Comparison of ENCODE assay signal across 14 mouse cellular contexts in the genomic region with DNA sequence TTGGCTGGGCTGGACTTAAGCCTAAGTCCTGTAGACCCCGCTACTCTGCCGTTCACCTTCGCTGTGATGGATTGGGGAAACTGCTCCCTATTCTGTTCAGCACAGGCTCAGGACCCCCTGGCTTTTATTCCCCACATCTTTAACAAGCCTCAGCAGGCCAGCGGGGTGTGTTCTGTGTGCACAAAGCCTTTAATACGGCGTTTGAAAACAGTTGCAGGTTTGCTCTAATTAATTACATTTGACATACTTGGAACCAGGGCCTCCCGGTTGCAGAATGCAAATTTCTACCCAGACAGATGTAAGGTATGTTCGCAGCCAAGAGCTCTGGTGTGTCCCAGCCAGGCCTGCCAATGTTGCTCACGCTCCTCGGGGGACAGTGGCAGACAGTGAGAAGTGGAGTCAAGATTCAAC. TPM values are rescaled to one million over a fixed set of nuclear protein-coding genes. Genes with fewer than 3 reads are reported as not detected.
A peak's percentile ranks its signal among the peaks of the same experiment; 100 is the strongest.
DNase-seq lines count a peak whose midpoint lies in the region; ATAC-seq lines count a peak whose summit lies in the region.
"Had no signal": no experiment of that assay in that cellular context is flagged by ENCODE, and none has a peak within 500 bp of the region (broad histone marks: within the 10 kb centered on the region; RNA-seq: fewer than 3 reads in every experiment).

No protein-coding gene starts in this region.

- H3K9me3 ChIP-seq in heart, embryonic 10.5 days: no peaks in the 10 kb centered on the region
- H3K9me3 ChIP-seq in embryonic facial prominence, embryonic 15.5 days (replicated peaks): no peaks in the 10 kb centered on the region
- no peaks in the 10 kb centered on the region for H3K9me3 ChIP-seq in hindbrain, embryonic 15.5 days
- no peaks in the 10 kb centered on the region for H3K9me3 ChIP-seq in neural tube, embryonic 14.5 days (ENCODE audit: control insufficient read depth, low read length)
- H3K9me3 ChIP-seq: heart, embryonic 12.5 days; liver, embryonic 15.5 days had no signal

- peaks cover 5% of the 10 kb centered on the region; the same call in 1 of the 2 replicates for H3K4me1 ChIP-seq in heart, embryonic 10.5 days
- H3K4me1 ChIP-seq in embryonic facial prominence, embryonic 15.5 days: peaks cover 39% of the 10 kb centered on the region
- peaks cover 42% of the 10 kb centered on the region for H3K4me1 ChIP-seq in hindbrain, embryonic 15.5 days (replicated peaks)
- H3K4me1 ChIP-seq in neural tube, embryonic 14.5 days (ENCODE audit: control insufficient read depth, insufficient read depth, low read length): peaks cover 22% of the 10 kb centered on the region
- H3K4me1 ChIP-seq: liver, embryonic 15.5 days had no signal

- H3K27ac ChIP-seq in heart, embryonic 10.5 days: no peak overlapping the region
- 0 out of 2 replicates have a peak overlapping the region, but pooled peaks have one; percentile 34 for H3K27ac ChIP-seq in embryonic facial prominence, embryonic 15.5 days (replicated peaks)
- H3K27ac ChIP-seq in hindbrain, embryonic 15.5 days (replicated peaks): peak overlapping the region; percentile 56
- peak overlapping the region; percentile 28; the same call in 1 of the 2 replicates for H3K27ac ChIP-seq in neural tube, embryonic 14.5 days (ENCODE audit: low read depth, low read length)
- H3K27ac ChIP-seq: gastrocnemius, adult 2 months; liver, embryonic 15.5 days had no signal

- 79% methylated on average over 10 of the region's 10 CpGs for WGBS in heart, embryonic 10.5 days
- WGBS in embryonic facial prominence, embryonic 15.5 days: 26% methylated on average over 10 of the region's 10 CpGs
- 30% methylated on average over 10 of the region's 10 CpGs for WGBS in hindbrain, embryonic 15.5 days
- 24% methylated on average over 10 of the region's 10 CpGs for WGBS in neural tube, embryonic 14.5 days

- H3K4me3 ChIP-seq in heart, embryonic 10.5 days: no peak overlapping the region
- H3K4me3 ChIP-seq in embryonic facial prominence, embryonic 15.5 days (replicated peaks): no peak overlapping the region
- no peak overlapping the region for H3K4me3 ChIP-seq in hindbrain, embryonic 15.5 days
- no peak overlapping the region for H3K4me3 ChIP-seq in neural tube, embryonic 14.5 days (ENCODE audit: low read depth, low read length)
- H3K4me3 ChIP-seq: gastrocnemius, adult 2 months; heart, embryonic 12.5 days; liver, embryonic 15.5 days had no signal

- H3K9ac ChIP-seq in embryonic facial prominence, embryonic 15.5 days: no peak overlapping the region
- no peak overlapping the region for H3K9ac ChIP-seq in hindbrain, embryonic 15.5 days
- no peak overlapping the region for H3K9ac ChIP-seq in neural tube, embryonic 14.5 days (replicated peaks; ENCODE audit: low read depth, low read length)
- H3K9ac ChIP-seq: heart, embryonic 12.5 days; liver, embryonic 15.5 days had no signal

- H3K36me3 ChIP-seq in heart, embryonic 10.5 days: no peaks in the 10 kb centered on the region
- no peaks in the 10 kb centered on the region for H3K36me3 ChIP-seq in embryonic facial prominence, embryonic 15.5 days
- H3K36me3 ChIP-seq in hindbrain, embryonic 15.5 days: 0 out of 2 replicates have a peak, but pooled peaks cover 4% of the 10 kb centered on the region
- no peaks in the 10 kb centered on the region for H3K36me3 ChIP-seq in neural tube, embryonic 14.5 days (ENCODE audit: control insufficient read depth, insufficient read depth, low read length)
- H3K36me3 ChIP-seq: heart, embryonic 12.5 days; liver, embryonic 15.5 days had no signal

- no peak for ATAC-seq in embryonic facial prominence, embryonic 15.5 days (ENCODE audit: insufficient number of reproducible peaks, low FRiP score, low TSS enrichment, low read depth)
- peak; percentile 70 for ATAC-seq in hindbrain, embryonic 15.5 days (ENCODE audit: low FRiP score, low read depth)
- ATAC-seq in neural tube, embryonic 14.5 days (ENCODE audit: low read depth): peak; percentile 76
- ATAC-seq: intestine, embryonic 16.5 days had no signal

- no peaks in the 10 kb centered on the region for H3K27me3 ChIP-seq in heart, embryonic 10.5 days (ENCODE audit: insufficient read depth, poor library complexity, severe bottlenecking)
- H3K27me3 ChIP-seq in embryonic facial prominence, embryonic 15.5 days: no peaks in the 10 kb centered on the region
- no peaks in the 10 kb centered on the region for H3K27me3 ChIP-seq in hindbrain, embryonic 15.5 days
- no peaks in the 10 kb centered on the region for H3K27me3 ChIP-seq in neural tube, embryonic 14.5 days (ENCODE audit: control insufficient read depth, insufficient read depth, low read length)
- H3K27me3 ChIP-seq: heart, embryonic 12.5 days; liver, embryonic 15.5 days had no signal

- 0 out of 2 replicates have a peak overlapping the region, but pooled peaks have one; percentile 2 for H3K4me2 ChIP-seq in embryonic facial prominence, embryonic 15.5 days (replicated peaks)
- 0 out of 2 replicates have a peak overlapping the region, but pooled peaks have one; percentile 14 for H3K4me2 ChIP-seq in hindbrain, embryonic 15.5 days
- no peak overlapping the region; the same call in 1 of the 2 replicates for H3K4me2 ChIP-seq in neural tube, embryonic 14.5 days (ENCODE audit: low read depth, low read length)
- H3K4me2 ChIP-seq: heart, embryonic 12.5 days; liver, embryonic 15.5 days had no signal

- DNase-seq in heart, embryonic 10.5 days (ENCODE audit: low spot score): peak; percentile 68
- DNase-seq in heart, postnatal 4 days: no peak
- no peak for DNase-seq in lung, postnatal 10 days
- no peak for DNase-seq in cerebellum, adult 8-10 months
- no peak for DNase-seq in layer of hippocampus, postnatal 25 days (ENCODE audit: extremely low spot score in 1 of 2, low spot score in 1 of 2)
- DNase-seq: adrenal gland, adult 2 months; cerebellum, adult 2 months; gastrocnemius, adult 2 months had no signal

RNA-seq across cellular contexts. Expression of a gene that starts 13.1 kb away (rescaled TPM):
- 9.5 and 18.1 TPM in 2 replicates for polyA plus RNA-seq in heart, embryonic 10.5 days (2016; fragmentation: Nextera tagmentation; extraction: Ambion mirVana)
- 1 to 10 TPM; 8.0 to 9.3 TPM for total RNA-seq in heart, postnatal 4 days (2021)
- 16.6 and 22.7 TPM in 2 replicates for polyA plus RNA-seq in embryonic facial prominence, embryonic 15.5 days (2015; fragmentation: Nextera tagmentation; extraction: Ambion mirVana)
- 27.2 and 28.3 TPM in 2 replicates for polyA plus RNA-seq in hindbrain, embryonic 15.5 days (2015; fragmentation: Nextera tagmentation; extraction: Ambion mirVana)
- polyA plus RNA-seq in neural tube, embryonic 14.5 days (2014; fragmentation: Nextera tagmentation; extraction: Ambion mirVana): 30.2 and 32.7 TPM in 2 replicates
- total RNA-seq in layer of hippocampus, postnatal 25 days (2021): 1 to 10 TPM; 2.5 to 3.4 TPM
